Mouse (Mus musculus): Measurements from ENCODE around the gene Serinc4.
A peak's percentile ranks its signal among the peaks of the same experiment; 100 is the strongest.

The Serinc4 gene

GRCm38 (mm10) chr2:121396624-121397023 is 60.0 kb downstream of the Serinc4 start:
- DNase-seq (ENCODE audit: low spot score): peak; percentile 85
